Mouse (Mus musculus): ENCODE measurements around the gene Sgms1. TPM values are rescaled to one million over a fixed set of nuclear protein-coding genes. Genes with fewer than 3 reads are reported as not detected.
A peak's percentile ranks its signal among the peaks of the same experiment; 100 is the strongest.

Gene Sgms1
- total RNA-seq, 2 experiments from 2014 or later = 62.4 to 73.1 TPM

DNA sequence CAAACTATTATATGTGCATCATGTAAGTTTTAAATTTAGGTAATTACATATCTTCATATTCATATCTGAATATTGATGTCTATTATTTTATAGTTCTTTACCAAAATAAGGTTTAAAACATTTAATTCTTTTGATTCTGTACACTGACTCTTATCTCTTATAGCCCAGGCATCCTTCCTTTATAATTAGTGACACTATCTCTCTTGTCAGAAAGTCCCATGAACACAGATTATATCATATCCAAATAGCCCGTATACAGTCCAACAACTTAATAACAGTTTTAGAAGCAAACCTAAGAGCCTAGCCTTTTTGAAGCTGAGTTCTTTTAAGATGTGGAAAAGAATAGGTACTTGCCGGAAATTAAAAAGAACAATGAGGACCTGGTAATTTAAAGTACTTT lies 135.3 kb downstream of the Sgms1 start:
- DNase-seq (ENCODE audit: low spot score in 2 of 2) = no peak

DNA sequence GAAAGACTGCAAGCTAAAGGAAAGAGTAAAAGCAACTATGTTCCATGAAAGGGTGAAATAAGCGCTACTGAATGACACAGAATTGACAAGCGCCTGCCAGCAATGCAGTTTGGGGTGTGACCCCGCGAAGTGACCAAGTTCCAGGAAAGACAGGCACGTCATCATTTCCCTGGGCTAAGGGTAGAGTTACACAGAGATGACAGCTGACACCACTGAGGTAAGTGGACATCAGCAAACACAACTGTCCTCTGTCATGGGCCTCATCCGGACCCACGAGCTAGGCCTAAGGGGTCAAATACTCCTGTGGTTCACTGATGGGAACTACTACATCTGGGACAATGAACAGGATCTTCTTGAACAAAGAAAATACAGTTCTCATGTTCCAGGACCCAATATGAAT lies 136.5 kb downstream of the Sgms1 start:
- DNase-seq (ENCODE audit: low spot score in 2 of 2) = no peak

DNA sequence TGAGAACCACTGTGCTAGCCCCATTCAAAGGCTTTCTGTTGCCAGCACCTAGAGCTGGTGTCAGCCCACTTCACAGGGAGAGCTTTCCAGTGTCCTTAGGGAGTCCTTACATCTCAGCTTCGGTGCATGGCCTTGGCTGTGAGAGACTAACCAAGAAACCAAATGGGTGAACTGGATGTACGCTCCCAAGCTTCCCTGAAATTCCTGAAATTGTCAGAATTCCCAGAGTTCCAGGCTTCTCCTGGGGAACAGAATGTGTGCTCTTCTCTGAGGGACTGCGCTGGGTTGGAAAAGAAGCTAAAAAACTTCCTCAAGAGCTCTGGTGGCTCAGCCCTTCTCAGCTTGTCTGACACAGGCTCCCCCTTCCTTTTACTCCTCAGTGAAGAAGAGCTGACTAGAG lies 137.1 kb downstream of the Sgms1 start:
- no peak for DNase-seq (ENCODE audit: low spot score in 2 of 2)

DNA sequence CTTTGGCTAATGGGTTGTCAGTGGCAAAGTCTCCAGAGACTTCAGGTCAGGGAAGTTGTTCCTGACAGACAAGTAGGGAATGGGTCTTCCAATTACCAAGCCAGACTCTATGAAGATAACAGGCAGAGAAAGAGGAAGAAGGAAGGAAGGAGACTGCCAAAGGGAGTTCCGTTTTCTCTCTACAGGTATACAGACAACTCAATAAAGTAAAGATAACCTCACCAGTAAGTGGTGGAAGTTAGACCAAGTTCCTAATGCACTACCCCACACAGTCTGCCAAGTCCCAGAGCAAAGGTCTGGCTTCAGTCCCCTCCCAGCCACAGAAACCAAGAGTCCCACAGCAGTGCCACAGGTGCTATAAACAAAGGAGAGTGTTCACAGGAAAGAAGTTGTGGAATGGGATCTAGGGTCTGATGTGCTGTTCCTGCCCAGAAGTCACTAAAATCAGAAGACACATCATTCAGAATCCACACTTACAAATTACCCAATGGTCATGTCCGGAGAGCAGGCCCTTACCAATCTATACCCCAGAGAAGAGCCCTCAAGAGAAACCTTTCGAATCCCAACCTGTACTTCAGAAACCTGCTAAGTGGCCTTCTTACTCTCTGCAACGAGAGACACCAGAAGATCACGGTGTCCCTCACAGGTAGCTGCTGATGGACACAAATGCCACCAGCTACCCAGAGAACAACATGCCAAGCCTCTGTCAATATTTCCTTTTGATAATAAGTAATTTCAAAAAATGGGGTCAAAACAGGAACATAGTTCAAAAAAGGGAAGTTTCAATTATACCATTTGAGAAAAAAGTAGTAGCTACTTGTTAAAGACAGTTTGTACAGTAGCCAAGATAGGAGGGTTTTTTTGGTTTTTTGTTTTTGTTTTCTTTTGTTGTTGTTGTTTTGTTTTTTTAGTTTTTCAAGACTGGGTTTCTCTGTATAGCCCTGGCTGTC lies 140.1 kb downstream of the Sgms1 start:
- no peak for DNase-seq (ENCODE audit: low spot score in 2 of 2)

DNA sequence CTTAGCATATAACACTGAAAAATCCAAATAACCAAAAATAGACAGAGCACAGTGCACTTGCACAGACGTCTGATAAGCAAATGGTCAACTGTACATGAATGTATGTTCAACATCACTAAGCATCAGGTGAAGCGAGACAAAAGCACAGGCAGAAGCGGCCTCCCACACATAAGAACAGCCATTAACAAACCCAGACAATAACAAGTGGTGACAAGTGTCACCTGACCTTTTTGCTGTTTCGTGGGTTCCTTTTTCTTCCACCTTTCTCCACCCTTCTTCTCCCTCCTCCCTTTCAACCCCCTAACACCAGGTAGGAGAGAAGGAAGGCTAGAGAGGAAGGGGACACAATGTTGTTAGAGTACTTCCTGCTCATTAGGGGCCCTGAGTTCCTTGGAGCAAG lies 144.6 kb downstream of the Sgms1 start:
- no peak for DNase-seq (ENCODE audit: low spot score in 2 of 2)

DNA sequence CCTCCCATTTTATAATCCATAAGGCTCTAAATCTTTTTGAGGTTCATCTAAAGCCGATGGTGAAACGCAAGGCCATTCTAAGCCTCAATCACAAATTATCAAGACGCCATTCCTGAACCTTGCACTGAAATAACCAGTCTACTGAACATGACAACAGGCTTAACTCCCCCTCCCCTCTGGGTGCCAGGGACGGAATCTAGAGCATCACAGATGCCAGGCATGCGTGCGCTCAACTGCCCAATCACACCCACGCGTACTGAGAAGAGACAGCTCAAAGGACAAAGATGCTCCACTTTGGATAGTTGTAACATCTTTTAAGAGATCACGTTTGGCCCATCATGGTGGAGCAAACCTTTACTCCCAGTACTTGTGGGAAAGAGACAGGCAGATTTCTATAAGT lies 146.3 kb downstream of the Sgms1 start:
- no peak for DNase-seq (ENCODE audit: low spot score in 2 of 2)

DNA sequence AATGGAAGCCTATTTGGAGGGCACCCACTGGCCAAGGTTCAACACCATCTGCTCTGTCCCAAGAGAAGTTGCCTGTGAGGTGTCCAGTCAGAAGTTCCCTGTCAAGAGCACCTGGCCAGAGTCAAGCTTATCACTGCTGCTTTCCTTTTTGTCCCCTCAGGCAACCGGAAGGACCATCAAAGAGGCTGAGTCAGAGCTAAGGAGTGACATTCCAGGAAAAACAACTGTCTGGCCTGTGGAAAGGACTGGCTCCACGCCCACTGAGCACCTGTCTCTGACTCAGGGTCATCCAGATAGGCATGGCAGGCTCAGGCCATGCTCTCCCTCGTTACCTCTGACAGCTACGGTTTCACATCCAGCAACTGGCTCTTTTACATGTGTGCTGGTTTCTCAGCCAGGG lies 147.4 kb downstream of the Sgms1 start:
- DNase-seq (ENCODE audit: low spot score in 2 of 2) = peak in 1 of 2 experiments; percentile 30

DNA sequence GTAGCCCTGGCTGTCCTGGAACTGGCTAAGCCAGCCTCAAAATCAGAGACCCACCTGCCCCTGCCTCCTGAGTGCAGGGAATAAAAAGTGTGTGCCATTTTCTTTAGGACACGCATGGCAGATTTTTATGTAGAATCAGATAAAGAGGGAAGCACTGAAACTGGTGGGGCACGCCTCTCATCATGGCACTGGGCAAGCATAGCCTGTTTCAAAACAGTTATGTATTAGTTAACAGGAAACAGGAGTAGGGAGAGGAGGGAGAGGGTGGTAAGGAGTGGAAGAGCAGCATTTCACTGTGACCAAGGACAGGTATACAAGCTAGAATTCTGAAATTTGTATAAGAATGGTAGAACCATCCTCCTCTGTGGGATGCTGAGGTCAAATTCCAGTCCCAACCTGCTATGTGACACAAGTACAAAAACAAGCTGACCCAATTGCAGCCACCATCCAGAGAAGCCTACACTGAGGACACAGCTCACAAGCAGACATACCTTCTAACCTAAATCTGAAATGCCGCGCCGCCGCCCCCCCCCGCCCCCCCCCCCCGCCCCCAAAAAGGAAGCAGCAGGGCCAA lies 149.0 kb downstream of the Sgms1 start:
- no peak for DNase-seq (ENCODE audit: low spot score in 2 of 2)

DNA sequence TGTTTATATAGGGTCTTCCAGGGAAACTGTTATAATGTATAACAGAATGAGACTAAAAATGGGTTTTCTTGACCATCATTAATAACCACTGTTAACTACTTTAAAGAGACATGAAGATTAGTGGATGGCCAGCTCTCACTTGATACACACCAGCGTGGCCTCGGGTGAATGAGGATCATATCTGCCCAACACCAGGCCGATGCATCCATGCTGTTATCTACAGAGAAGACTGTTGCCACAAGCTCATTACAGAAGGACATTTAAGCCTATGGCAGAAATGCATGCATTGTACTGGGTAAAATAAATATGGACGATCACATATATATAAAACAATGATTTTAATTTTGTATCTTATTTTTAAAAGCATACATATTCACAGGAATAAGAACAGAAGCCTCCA lies 149.6 kb downstream of the Sgms1 start:
- no peak for DNase-seq (ENCODE audit: low spot score in 2 of 2)

DNA sequence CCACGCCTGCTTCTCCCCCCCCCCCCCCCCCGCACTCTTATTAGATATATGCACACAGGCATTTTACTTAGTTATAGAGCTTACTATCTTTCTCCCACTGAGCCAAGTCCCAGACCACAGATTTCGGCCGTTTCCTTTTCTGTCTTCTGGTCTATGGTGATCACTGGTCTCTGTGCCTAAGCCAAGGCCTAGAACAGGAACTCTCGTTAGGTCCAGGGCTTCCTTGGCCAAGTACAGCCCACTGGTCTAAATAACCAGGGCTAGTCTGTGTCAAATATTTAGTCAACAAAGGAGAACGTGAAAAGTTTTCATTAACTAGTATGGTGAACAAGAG lies 150.1 kb downstream of the Sgms1 start:
- no peak for DNase-seq (ENCODE audit: low spot score in 2 of 2)

DNA sequence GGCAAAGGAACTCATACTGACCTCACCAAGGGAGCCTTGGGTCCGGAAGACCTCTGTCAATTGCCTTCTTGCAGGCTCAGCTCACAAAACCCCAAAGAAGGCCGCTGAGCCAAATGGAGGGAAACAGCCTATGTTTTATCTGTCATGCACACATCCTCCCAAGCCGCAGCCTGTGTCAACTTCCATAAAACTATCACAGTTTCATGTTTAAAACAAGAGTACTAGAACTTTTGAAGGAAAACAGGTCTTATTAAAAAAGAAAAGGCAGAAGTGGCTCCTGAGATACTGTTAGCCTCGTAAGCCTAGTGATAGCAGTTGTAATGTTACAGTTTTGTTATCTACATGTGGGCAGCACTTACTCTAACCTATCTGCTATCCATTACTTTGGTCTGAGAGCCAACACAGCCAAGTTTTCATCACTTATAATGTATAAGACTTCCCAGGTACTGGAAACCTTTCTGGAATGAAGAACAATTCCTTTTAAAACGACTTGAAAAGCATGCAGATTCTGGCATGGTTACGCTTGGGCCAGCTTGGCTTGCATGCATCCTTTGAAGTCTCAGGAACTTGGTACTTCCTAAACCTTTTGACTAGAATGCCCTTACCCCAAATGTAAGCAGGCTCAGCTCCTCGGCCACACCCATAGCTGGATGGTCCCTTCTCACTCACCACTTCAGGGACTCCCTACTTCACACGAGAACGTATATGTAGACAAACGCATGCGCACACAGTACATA lies 150.6 kb downstream of the Sgms1 start:
- no peak for DNase-seq (ENCODE audit: low spot score in 2 of 2)

DNA sequence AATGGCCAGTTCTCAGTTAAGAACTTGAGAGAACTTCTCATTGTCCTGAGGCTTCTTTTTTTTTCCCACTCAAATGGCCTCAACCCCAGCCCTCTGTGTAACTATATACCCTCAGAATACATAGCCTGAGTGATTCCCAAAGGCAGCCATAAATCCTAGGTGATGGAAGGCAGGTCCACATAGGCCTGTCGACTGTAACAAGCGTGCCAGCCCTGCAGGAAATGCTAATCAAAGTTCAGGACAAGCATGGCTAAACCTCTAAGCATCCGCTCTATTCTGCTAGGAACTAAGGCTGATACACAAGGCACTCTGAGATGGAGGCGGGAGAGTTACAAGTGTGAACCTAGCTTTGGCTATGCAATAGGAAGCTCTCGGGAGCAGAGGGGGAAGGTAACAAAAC lies 151.8 kb downstream of the Sgms1 start:
- no peak for DNase-seq (ENCODE audit: low spot score in 2 of 2)

DNA sequence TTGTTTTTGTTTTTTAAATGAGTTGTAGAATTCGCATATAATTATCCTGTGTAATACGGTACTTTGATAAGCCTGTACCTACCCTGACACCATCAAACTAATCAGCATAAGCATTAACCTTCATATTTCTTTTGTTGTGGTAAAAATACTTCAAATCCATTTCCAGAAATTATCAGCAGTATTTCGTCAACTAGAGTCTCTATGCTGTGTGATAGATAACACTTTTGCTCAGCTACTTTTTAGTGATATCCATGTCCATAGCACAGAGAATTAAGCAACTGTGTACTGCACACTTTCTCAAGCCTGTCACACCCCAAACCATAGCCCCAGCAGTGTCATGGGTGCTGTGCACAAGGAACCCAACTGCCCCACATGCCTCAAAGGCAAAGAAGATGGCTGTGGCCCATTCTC lies 152.3 kb downstream of the Sgms1 start:
- DNase-seq (ENCODE audit: low spot score in 2 of 2) = no peak

DNA sequence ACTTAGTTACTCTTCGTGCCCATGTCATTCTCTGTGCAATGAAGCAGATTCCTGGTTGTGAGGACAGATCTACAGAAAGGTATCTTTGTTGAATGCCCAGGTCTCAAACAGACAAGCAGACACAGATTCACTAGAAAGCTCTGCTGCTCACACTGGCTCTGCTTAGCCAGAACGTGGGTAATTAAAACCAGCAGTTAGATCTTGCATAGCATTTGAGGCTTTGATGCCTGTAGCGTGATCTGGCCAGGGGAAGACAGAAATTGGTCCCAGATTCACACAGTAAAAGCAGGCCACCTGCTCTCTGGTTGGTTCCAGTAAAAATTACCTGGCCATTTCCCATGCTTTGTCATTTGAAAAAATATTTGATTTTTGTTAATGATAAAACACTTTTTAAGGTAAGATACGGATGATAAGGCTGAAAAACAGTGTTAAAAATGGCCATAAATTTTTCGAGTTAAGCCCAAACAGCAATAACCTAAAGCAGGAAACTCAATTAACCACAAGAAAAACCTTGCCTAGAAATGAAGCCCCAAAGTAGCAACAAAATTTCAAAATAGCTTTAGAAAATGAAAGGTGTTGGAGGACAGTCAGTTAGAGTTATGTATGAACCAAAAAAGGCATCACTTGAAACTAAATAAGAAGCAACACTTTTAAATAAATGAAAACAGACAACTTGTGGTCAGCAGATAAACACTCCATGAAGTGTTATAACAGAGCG lies 154.6 kb downstream of the Sgms1 start:
- DNase-seq (ENCODE audit: low spot score in 2 of 2) = no peak

DNA sequence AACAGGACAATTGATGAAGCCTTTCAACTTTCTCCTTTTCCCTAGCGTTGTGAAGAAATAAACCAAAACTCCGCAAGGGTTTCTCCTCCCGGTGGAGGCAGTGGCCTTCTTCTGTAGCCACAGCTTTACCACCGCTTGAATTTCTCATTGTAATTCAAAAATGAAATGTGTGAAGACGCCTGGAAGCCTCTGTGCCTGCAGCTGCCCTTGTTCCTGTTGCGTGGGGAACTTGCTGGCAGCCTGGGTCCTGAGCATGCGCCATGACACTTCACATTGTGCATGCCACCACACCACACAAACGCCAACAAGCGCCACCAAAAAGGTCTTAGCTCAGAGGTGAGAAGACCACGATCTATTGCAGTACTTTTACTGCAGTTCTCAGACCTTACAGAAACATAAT lies 158.2 kb downstream of the Sgms1 start:
- no peak for DNase-seq (ENCODE audit: low spot score in 2 of 2)

DNA sequence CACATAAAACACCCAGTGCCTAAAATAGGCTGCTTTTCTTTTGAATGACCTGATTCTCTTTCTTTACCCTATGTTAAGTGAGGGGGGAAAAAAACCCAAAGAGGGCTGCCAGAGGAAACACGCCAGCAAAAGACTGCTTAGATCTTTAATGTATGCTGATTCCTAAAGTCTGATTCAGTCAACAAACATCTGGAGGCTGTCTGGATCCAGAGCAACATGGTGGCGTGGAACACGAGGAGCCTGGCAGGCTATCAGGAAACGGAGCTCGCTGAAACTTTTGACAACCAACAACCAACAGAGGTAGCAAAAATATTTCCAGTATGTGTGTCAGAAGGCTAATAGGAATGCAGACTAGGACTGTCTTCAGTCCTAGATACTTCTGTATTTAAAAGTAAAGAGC lies 158.7 kb downstream of the Sgms1 start:
- no peak for DNase-seq (ENCODE audit: low spot score in 2 of 2)

DNA sequence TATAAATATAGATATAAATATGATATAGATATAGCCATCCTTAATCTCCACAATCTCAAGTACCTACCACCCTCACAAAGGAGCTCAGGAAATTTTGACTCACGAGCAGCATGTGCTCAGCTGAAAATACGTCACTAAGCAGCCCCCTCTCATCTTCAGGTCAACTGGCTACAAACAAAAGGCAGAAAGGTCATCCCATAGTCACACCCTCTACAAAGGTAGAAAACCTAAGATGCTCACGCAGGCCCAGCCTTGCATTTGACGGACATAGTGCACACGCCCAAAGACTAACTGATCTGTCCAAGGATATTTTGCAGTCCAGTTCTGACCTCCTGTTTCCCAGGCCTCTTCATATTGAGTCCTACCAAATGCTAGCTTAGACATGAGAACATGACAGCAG lies 159.2 kb downstream of the Sgms1 start:
- no peak for DNase-seq (ENCODE audit: low spot score in 2 of 2)

DNA sequence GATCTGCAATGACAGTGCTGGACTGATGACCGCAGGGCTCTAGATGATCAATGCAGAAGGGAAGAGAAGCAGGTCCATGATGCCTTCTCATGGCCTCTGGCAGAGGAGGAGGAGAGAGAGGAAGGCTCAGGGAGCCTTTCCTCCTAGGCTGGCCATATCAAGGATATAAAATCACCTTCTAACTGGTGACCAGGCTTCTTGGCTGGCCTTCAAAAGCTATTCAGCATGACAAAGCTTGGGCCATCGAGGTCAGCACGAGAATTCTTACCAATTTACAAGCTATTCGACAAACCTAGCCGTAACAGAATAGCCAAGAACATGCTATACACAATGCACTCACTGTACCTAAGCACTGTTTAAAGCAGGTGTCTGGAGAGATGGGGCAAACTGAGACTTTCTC lies 159.7 kb downstream of the Sgms1 start:
- DNase-seq (ENCODE audit: low spot score in 2 of 2) = no peak

DNA sequence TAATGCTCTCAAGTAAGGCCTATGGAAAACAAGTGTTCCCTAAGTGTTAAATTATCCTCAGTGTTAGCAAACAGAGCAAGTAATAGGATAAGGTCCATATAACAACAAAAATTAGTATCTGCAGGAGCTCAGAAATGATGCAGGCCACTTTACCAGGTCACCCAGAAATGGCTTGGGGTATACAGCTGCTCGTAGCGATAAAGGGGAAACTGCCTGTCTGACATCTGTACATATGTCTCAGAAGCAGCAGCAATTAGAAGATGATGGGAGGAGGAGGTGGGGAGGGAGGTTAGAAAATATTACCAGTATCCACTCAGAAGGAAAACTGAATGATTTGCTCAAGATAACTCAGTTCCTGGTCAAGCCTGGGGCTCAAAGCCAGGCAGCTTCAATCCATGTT lies 162.3 kb downstream of the Sgms1 start:
- DNase-seq (ENCODE audit: low spot score in 2 of 2) = no peak

DNA sequence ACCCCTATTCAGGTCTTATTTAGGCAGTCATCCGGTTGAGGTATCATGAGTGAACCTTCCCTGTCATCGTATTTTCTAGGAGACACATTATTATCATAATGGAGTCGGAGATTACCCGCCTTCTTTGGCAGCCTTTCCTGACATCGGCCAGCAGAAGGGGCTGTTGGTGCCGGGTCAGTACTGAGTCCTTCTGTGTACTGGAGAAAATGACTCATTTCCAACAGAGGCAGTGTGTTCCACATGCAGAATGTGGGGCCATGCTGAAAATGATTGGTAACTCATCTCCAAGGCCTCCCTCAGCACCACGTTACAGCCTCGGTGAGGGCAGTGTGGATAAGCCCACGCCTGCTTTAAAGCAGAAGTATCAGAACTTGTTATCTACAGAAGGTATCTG lies 164.4 kb downstream of the Sgms1 start:
- DNase-seq (ENCODE audit: low spot score in 2 of 2) = no peak

DNA sequence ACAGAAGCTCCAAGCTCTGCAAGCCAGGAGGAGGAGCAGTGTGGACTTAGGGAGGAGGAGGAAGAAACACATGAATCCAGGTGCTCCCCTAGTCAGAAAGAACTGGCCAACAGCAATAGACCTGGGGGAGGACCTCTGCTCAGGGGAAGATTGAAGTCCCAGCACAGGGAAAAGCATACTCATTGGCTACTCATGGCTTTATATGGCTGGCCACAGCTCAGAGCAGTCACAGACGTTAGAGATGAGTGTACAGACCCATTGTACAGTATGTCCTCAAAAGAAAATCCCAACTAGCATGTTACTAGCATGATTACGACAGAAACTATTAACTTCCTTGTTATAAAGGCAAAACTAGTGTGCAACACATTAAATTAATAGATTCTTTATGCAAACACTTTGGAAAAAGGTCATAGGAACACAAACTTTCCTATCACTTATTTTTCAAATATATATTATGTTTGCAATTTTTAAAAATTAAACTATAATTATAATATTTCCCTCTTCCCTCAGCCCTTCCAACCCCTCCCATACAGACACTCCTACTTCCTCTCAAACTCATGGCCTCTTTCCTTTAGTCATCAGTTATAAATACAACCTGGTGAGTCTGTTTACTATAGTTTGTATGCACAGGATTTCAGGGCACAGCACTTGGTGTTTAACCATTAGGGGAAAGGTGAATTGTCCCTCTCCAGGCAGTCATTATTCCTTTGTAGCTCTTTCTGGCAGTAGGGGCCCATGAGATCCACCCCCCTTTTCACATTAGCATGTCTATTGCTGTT lies 165.0 kb downstream of the Sgms1 start:
- DNase-seq (ENCODE audit: low spot score in 2 of 2) = no peak

Data from gastrocnemius, postnatal 4 days (tissue).